Mouse (Mus musculus): ENCODE results near the gene Slc31a2.

Gene Slc31a2

DNA sequence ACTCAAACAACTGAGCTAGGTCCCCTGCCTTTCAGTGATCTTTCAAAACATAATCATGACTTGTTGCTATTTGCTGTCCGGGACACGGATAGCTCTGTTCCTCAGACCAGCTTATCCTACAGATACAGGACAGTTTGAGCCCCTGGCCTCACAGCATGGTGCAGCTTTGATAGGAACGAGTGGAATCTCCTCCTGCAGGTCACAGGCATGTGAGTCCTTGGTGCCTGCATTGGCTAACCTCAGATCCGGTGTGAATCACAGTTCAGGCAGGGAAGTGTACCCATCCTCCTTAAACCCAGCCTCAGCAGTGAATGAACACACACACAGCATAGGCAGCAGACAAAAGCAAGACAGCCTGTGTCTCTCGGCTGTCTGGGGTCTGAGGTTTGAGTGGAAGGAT is 19.0 kb downstream of the Slc31a2 start:
- in situ Hi-C loops (cut with MboI, MseI) = no loop called here

- in situ Hi-C loops (cut with MboI, MseI) = no loop called here
Measured at GRCm38 (mm10) chr4:62282969-62283368, 20.6 kb downstream of the Slc31a2 start.

DNA sequence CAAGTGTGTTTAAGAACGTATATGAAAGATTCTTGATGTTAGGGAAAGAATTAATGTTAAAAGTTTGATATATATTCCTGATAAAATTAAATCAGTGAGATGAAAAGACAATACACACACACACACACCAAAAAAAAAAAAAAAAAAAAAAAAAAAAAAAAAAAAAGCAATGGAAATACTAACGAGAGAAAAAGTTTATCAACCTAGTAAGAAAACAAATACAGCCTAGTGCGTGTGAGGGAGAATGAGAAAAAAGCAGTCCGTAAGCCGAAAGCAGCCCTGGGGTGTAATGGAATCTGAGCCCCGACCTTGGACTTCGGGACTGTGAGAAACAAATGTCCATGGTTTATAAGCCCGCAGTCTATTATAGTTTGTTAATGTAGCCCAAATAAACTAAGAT is 23.2 kb downstream of the Slc31a2 start:
- in situ Hi-C loops (cut with MboI, MseI) = no loop called here

- in situ Hi-C loops (cut with MboI, MseI) = no loop called here
Measured at GRCm38 (mm10) chr4:62286257-62286991, 24.1 kb downstream of the Slc31a2 start.

DNA sequence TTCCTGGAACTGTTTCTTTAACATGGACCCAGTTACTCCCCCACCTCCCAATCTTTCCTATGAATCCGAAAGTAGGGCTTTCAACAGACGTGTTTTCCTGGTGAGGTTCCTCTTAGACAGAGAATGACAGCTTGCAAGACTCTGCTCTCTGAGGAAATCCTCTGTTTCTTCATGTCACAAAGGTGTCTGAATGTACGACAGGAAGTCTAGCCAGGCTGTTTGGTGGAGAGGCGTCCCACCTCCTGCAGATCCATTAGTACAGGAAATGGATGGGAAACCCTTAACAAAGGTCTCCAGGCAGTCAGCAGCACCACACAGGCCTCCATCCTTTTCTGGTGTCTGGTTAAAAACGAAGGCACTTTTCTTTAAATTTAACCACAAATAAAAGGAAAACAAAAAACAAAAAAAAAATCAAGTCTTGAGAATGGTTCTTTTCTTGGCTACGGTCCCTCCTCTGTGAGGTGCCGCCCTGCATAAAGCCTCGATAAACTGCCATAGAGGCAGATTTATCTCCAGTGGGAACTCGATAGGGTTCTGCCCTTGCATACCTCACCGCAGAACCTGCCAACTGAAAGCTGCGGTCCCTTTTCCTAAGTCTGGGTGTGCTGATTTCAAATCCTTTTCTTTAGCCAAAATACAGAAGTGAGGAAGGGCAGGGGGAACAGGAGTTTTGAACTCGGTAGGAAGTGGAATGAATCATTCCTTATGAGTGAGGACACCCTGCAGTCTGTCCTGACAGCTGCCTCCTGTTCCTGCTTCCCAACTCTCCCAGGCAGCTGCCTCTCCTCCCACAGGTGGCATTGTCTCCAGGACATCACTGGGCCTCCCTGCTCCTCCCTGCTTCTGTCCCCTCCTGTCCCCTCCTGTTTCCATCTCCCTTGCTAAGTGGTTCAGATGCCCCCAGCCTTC is 24.9 kb downstream of the Slc31a2 start:
- in situ Hi-C loops (cut with MboI, MseI) = no loop called here

DNA sequence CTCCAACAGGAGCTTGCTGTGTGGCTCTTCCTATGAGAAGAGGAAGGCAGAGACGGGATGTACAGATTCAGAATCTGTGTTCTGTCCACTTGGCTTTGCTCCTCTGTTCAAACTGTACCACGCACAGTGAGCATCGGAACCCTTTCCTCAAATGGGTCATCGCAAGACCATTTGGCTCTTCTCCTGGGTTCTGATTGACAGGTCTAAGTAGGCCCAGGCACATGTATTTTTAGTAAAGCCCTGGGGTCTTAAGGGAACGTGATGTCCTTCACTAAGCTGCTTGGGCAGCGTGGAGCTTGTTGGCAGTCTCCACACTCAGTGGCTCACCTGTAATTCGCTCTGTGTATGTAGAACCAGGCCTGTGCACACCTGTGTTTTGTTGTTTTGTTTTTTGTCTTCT is 26.9 kb downstream of the Slc31a2 start:
- in situ Hi-C loops (cut with MboI, MseI) = no loop called here

DNA sequence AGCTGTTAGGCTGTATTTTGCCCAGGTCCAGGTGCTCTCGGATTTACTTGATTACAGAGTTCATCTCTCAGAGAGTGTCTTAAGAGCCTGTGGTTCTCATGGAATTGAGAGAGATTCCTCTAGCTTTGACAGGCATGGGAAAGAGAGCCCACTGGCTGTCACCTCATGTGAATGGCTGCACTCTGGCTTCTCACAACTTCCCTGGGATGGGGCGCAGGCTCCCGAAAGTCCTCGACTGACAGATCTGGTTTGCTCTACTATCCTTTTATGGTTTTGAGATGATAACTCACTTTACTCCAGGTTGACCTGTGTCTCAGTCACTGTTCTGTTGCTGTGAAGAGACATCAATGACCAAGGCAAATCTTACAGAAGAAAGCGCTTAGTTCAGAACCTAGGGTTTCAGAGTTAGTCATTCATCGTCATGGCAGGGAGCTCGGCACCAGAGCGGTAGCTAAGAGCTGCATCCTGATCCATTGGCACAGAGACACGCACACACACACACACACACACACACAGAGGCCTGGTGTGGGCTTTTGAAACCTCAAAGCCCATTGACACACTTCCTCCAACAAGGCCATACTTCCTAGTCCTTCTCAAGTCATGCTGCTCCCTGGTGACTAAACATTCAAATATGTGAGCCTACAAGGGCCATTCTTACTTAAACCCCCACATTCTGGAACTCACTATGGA is 28.6 kb downstream of the Slc31a2 start:
- in situ Hi-C loops (cut with MboI, MseI) = no loop called here

- in situ Hi-C loops (cut with MboI, MseI) = no loop called here
Measured at GRCm38 (mm10) chr4:62292461-62293180, 30.3 kb downstream of the Slc31a2 start.

- in situ Hi-C loops (cut with MboI, MseI) = no loop called here
Measured at GRCm38 (mm10) chr4:62293219-62293861, 31.0 kb downstream of the Slc31a2 start.

- in situ Hi-C loops (cut with MboI, MseI) = no loop called here
Measured at GRCm38 (mm10) chr4:62294741-62295140, 32.4 kb downstream of the Slc31a2 start.

DNA sequence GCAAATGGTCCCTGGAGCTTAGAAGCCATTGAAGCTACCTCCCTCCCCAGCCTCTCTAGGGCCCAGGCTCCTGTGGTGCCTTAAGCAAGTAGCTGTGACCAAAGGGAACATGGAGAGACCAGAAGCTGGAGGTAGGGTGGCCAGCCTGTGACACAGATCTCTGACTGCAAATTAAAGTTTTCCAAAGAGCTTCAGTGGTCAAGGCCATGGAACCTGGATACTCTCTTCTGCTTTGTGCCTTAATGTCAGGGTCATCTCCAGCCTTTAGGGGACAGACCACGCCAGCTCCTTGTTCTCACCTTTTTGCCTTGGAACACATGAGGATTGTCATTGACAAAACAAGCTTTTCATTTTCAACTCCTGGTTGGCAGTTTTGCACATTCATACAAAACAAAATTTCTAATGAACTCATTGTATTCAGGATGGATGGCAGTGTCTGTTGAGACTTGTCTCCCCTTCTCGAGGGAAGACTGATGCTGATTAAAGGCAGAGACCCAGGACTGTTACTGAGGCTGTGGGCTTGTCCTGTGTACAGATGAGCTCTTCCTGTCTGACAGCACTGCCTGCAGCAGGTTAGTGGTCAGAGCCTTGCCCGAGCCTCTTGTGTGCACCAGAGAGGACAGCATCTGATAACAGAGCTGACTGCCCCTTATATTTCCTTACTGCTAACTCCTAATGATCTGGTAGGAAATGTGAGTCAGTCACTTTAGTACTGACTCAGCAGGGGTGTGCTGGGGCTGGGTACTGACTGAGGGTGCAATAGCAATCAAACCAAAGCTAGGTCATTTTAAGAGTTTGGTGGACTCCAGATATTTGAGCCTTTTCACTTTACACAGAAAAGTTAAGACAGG is 35.1 kb downstream of the Slc31a2 start:
- in situ Hi-C loops (cut with MboI, MseI) = no loop called here

GRCm38 (mm10) chr4:62300001-62300400 is 37.6 kb downstream of the Slc31a2 start:
- in situ Hi-C loops (cut with MboI, MseI) = no loop called here

DNA sequence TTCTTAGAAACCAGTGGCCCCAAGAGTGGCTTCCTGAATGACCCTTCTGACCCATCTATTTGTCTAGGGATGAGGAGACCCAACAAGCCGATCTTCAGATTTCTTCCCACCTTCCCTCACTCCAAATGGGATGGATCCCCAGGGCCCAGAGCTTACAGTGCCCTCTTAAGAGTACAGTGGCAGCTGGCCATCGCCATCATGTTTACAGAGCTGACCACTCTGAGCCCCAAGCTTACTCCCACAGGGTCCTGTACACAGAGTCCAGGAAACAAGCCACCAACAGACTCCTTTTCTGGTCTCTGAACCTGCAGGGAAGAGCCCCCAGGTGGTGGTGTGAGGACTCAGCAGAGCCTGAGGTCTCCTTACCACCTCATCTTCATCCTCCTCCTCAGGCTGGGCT is 40.4 kb downstream of the Slc31a2 start:
- in situ Hi-C loops (cut with MboI, MseI) = no loop called here

DNA sequence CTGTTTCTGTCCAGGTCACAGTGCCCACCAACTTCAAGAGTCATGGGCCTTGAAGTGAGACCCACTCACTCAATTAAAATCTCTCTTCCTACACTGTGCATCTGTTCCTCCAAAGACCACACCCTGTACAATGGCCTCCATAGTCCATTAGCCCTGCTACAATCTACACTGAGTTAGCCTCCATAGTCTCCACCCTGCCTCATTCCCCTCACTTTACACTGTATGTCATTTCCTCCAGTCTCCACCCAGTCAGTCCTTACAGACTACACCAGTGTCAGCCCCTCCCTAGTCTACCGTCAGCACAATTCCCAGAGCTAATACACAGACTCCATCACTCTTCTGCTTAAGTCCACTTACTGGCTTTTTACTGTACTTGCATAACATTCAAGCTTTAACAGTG is 40.9 kb downstream of the Slc31a2 start:
- in situ Hi-C loops (cut with MboI, MseI) = no loop called here

DNA sequence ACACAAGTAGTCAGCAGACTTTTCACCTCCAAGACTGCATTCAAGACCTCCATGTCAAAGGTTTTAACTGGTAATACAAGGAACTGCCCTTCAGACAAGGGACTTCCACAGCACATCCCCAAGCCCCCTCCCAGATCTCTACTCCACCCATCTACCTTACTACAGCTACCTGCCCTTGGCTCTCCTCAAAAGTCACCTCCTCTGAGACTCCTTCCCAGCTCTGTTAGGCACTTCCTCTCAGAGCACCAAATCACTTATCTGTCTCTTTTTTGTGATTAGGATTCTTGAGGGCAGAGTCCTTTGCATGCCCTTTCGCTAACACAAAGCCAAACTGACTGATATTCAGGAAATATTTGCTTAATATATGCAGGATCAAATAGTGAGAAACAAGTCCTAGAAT is 43.9 kb downstream of the Slc31a2 start:
- in situ Hi-C loops (cut with MboI, MseI) = no loop called here

DNA sequence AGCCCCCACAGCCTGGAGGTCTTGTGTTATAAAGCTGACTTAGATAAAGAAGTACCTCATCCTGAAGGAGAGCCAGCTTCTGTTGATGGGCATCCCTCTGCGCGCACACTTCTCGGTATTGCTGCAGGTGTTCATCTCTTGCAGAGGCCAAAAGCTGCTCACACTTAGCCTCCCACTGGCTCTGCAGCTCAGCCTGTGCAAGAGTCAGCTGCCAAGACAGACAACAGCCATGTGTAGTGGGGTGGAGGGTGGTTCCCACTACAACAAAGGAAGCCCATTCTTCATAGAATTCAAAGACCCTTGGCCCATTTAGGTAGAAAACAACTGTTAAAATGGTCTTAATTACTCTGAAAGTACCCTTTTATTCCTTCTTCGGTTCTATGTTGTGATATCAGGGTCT is 44.5 kb downstream of the Slc31a2 start:
- in situ Hi-C loops (cut with MboI, MseI) = no loop called here

GRCm38 (mm10) chr4:62308406-62308805 is 46.0 kb downstream of the Slc31a2 start:
- in situ Hi-C loops (cut with MboI, MseI) = no loop called here

- in situ Hi-C loops (cut with MboI, MseI) = no loop called here
Measured at GRCm38 (mm10) chr4:62312821-62313220, 50.5 kb downstream of the Slc31a2 start.

DNA sequence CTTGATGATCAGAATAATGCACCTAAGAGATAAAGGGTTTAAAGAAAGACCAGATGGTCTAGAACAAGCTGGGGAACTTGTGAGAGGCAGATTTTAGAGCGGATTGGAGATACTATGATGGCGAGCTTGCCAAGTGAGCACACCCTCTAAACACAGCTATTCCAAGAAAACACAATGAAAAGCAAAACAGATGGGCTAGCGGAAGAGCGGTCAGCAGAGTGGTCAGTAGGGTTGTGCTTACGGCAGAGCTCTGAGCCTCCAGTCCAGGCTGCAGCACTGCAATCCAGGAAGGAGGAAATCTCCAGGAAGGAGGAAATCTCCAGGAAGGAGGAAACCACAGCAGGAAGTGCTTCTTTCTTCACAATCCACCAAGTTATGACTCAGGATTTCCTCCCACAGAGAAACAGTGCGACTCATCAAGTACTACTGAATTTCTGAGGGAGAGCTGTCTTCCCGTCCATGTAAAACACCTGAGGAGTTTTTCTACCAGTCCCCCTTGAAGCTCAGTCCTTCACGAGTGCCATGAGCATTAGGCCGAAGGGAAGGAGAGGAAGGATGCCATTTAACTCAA is 51.4 kb downstream of the Slc31a2 start:
- in situ Hi-C loops (cut with MboI, MseI) = no loop called here

DNA sequence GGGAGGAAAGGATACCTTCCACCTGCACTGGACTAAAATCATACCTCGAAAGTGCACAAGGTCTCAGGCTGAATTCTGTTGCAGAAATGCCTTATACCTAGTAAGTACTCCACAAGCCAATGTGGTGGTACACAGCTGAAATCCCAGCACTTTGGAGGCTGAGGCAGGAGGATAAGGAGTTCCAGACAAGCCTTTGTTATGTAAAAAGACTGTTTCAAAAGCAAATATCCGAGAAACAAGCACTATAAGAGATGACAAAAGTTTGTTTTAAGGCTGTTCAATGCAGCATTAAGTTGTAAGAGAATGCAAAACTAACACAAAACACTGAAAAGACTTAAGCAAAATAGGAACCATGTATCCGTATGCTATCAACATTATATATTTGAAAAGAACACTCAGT is 52.2 kb downstream of the Slc31a2 start:
- in situ Hi-C loops (cut with MboI, MseI) = no loop called here
